Mouse (Mus musculus): ENCODE data around the gene Speg.

- TF ChIP-seq CTCF (IDR thresholded peaks at IDR 0.05; ENCODE audit: insufficient read depth, low read length) = peak; percentile 77
- TF ChIP-seq POLR2A (IDR thresholded peaks at IDR 0.05; ENCODE audit: borderline replicate concordance, extremely low read depth, low read depth, low read length) = no peak
Measured at GRCm38 (mm10) chr1:75467215-75467927, 92.3 kb downstream of the Speg start.
